Mouse (Mus musculus): Measurements from ENCODE around the gene Fabp7. TPM values are rescaled to one million over a fixed set of nuclear protein-coding genes. Genes with fewer than 3 reads are reported as not detected.

The Fabp7 gene
- polyA plus RNA-seq, 1 experiment from 2014 or later, result 7.9 TPM

DNA sequence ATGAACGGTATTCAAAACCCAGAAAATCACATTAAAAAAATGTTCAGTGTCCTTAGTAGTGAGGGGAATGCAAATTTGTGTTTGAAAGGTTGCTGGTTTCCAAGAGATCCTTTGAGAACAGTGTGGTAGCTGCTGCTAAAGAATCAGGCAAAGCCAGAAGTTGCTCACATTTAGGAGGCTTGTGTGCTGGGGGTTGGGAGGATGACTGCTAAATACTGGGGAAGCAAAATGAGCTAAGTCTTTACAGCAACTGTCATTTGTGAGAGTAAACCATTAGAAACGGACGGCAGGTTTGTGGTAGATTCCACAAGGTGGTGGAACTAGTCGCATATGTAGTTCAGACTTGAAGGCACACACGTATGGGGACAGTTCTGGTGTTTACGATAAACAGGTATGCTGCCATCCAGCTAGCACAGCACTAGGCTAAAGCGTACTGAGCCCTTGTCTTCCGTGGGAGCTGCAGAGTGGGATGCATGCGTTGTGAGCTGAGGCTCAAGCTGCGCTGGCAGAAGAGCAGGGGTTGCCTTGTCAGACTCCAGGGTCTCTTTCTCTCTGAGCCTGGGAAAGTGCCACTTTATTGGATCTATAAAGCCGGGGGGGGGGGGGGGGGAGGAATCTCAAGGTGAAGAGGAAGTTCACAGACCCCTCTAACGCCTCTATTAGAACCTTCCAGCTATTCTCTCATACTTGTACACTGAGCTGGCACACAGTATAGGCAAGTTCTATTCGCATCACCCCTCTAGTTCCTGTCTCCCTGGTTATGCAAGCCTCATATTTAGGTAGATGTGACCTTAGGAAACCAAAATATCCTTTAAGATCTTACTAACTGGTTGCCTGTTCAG lies 1.2 kb upstream of the Fabp7 start:
- Histone ChIP-seq H3K9me3 (ENCODE audit: low read length) (no peaks in the 10 kb centered on the region), H3K27me3 (ENCODE audit: insufficient read depth, low read length) (no peaks in the 10 kb centered on the region), H3K36me3 (replicated peaks; ENCODE audit: insufficient read depth, low read length) (no peaks in the 10 kb centered on the region), H3K27ac (ENCODE audit: low read depth) (no peak overlapping the region), H3K4me1 (ENCODE audit: insufficient read depth) (no peaks in the 10 kb centered on the region), H3K4me3 (ENCODE audit: low read depth, low read length) (no peak overlapping the region), H3K4me2 (ENCODE audit: low read depth, low read length) (no peak overlapping the region), H3K9ac (replicated peaks) (no peak overlapping the region)
- WGBS (ENCODE audit: insufficient replicate concordance), result 50% methylated on average over 12 of the region's 13 CpGs
- TF ChIP-seq CTCF (IDR thresholded peaks at IDR 0.05; ENCODE audit: low read depth) (no peak), EP300 (IDR thresholded peaks at IDR 0.05; ENCODE audit: low read depth) (no peak)
- no peak for ATAC-seq
- no peak for DNase-seq

DNA sequence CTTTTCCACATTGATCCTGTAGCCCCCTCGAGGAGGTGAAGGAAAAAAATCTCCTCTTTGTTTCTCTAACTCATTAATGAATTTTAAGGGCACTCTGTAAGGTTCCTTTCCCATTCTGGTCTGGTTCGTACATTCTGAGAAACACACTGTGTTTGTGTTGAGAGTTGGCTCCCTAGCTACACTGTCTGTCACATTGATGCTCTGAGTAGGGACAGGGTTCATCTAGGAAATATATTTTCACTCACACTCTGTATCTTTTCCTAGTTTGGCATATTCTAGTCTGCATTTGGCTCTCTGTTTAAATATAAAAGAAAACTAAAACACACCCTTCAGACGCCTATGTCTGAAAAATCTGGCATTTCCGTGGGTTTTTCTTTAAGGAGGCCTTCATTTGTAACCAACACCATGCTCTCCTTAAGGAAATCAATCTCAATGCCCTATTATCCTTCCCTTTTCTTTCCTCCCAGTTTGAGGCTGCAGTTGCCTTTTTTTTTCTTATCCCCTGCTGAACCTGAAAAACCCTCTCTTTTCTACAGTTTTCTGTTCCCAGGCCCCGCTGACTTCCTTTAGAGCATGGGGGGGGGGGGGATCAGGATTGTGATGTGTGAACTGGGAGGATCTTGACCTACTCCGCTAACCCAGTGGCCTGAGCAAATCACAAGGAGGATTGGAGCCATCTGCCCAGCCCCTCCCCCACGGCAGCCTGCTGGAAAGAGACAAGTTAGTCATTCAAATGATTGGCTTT lies 378 bp upstream of the Fabp7 start:
- H3K4me3 ChIP-seq (ENCODE audit: low read depth, low read length), result no peak overlapping the region
- no peak for TF ChIP-seq CTCF (IDR thresholded peaks at IDR 0.05; ENCODE audit: low read depth)
- TF ChIP-seq EP300 (IDR thresholded peaks at IDR 0.05; ENCODE audit: low read depth), result no peak
- H3K9ac ChIP-seq (replicated peaks), result no peak overlapping the region
- H3K36me3 ChIP-seq (replicated peaks; ENCODE audit: insufficient read depth, low read length), result no peaks in the 10 kb centered on the region
- WGBS (ENCODE audit: insufficient replicate concordance), result 32% methylated on average over 7 of the region's 7 CpGs
- no peak overlapping the region for H3K27ac ChIP-seq (ENCODE audit: low read depth)
- no peaks in the 10 kb centered on the region for H3K4me1 ChIP-seq (ENCODE audit: insufficient read depth)
- peak overlapping the region; percentile 3; the same call in 1 of the 2 replicates for H3K4me2 ChIP-seq (ENCODE audit: low read depth, low read length)
- H3K9me3 ChIP-seq (ENCODE audit: low read length), result no peaks in the 10 kb centered on the region
- no peaks in the 10 kb centered on the region for H3K27me3 ChIP-seq (ENCODE audit: insufficient read depth, low read length)
- no peak for ATAC-seq
- DNase-seq, result peak; percentile 56

DNA sequence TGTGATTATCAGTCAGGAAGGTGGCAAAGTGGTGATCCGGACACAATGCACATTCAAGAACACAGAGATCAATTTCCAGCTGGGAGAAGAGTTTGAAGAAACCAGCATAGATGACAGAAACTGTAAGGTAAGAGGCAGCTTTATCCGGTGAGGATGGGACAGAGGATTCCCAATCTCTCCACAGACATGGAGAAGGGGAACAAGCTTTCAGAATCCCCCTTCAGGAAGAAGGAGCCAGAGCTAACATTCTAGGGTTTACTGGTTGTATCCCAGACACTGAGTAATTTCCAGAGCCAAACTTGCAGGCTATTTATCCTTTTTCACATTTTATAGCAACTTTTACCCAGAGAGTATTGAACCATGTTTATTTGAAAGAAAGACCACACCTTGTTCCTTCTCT lies 871 bp downstream of the Fabp7 start:
- H3K9me3 ChIP-seq (ENCODE audit: low read length), result no peaks in the 10 kb centered on the region
- H3K27me3 ChIP-seq (ENCODE audit: insufficient read depth, low read length), result no peaks in the 10 kb centered on the region
- no peak overlapping the region for H3K4me2 ChIP-seq (ENCODE audit: low read depth, low read length)
- H3K4me1 ChIP-seq (ENCODE audit: insufficient read depth), result no peaks in the 10 kb centered on the region
- 72% methylated on average over 2 of the region's 2 CpGs for WGBS (ENCODE audit: insufficient replicate concordance)
- TF ChIP-seq CTCF (IDR thresholded peaks at IDR 0.05; ENCODE audit: low read depth), result no peak
- no peak for TF ChIP-seq EP300 (IDR thresholded peaks at IDR 0.05; ENCODE audit: low read depth)
- H3K27ac ChIP-seq (ENCODE audit: low read depth), result no peak overlapping the region
- no peak overlapping the region for H3K4me3 ChIP-seq (ENCODE audit: low read depth, low read length)
- H3K9ac ChIP-seq (replicated peaks), result no peak overlapping the region
- ATAC-seq (no peak), DNase-seq (no peak)
- no peaks in the 10 kb centered on the region for H3K36me3 ChIP-seq (replicated peaks; ENCODE audit: insufficient read depth, low read length)

DNA sequence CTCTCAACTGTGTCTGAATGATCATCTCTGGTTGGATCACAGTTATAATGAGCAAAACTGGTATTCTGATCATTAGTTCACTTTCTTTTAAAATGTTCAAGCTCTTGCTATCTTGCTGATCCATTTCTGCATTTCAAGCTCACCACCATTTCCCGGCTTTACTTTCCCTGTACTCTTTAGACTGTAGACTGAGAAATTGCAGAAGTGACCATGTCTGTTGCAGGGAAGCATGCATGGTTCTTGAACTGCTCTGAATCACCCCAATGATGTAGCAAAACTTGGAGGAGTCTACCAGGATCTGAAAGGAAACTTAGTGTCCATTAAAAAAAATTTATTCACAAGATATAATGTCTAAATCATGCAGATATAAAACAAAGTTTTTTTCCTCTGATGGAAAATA lies 8.3 kb downstream of the Fabp7 start:
- no peak for DNase-seq
- Histone ChIP-seq H3K4me3 (ENCODE audit: low read depth, low read length) (no peak overlapping the region), H3K9ac (replicated peaks) (no peak overlapping the region), H3K4me1 (ENCODE audit: insufficient read depth) (peaks cover 20% of the 10 kb centered on the region), H3K27me3 (ENCODE audit: insufficient read depth, low read length) (no peaks in the 10 kb centered on the region), H3K9me3 (ENCODE audit: low read length) (no peaks in the 10 kb centered on the region), H3K36me3 (replicated peaks; ENCODE audit: insufficient read depth, low read length) (no peaks in the 10 kb centered on the region), H3K27ac (ENCODE audit: low read depth) (peak overlapping the region; percentile 71), H3K4me2 (ENCODE audit: low read depth, low read length) (no peak overlapping the region)
- TF ChIP-seq CTCF (IDR thresholded peaks at IDR 0.05; ENCODE audit: low read depth), result no peak
- no peak for TF ChIP-seq EP300 (IDR thresholded peaks at IDR 0.05; ENCODE audit: low read depth)
- ATAC-seq, result no peak
- 48% methylated on average over 1 of the region's 1 CpGs for WGBS (ENCODE audit: insufficient replicate concordance)

DNA sequence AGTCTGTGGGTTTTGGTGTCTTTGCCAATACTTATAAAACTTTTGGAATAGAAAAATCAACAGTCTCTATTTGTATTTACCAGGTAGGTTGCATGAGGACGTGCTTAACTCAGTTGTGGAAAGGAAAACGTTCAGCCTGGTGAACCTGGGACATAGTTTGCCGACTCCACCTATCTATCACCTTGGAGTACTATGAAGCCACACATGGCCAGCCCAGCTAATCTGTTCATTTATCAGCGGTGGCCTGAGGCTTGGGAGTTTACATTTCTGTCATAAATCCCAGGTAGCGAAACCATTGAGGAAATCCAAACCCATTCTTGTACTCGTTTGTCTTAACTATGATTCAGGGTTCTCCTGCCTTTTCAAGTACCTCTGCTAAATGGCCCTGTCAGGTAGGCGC lies 9.3 kb downstream of the Fabp7 start, which contains the start of gene Smpdl3a:
Gene Smpdl3a (plus strand): TSS at position 318 of the 400 bp plus-strand sequence.
- no peaks in the 10 kb centered on the region for H3K9me3 ChIP-seq (ENCODE audit: low read length)
- ATAC-seq (no peak), DNase-seq (no peak)
- peak within 1 kb of the TSS; percentile 79 for H3K9ac ChIP-seq (replicated peaks)
- H3K4me3 ChIP-seq (ENCODE audit: low read depth, low read length), result peak within 1 kb of the TSS; percentile 65
- H3K36me3 ChIP-seq (replicated peaks; ENCODE audit: insufficient read depth, low read length), result no peaks in the 10 kb centered on the region
- H3K27me3 ChIP-seq (ENCODE audit: insufficient read depth, low read length), result no peaks in the 10 kb centered on the region
- H3K4me2 ChIP-seq (ENCODE audit: low read depth, low read length), result peak within 1 kb of the TSS; percentile 88
- peak within 1 kb of the TSS; percentile 96 for H3K27ac ChIP-seq (ENCODE audit: low read depth)
- WGBS (ENCODE audit: insufficient replicate concordance), result 68% methylated on average over 7 of the region's 7 CpGs
- no peak for TF ChIP-seq EP300 (IDR thresholded peaks at IDR 0.05; ENCODE audit: low read depth)
- TF ChIP-seq CTCF (IDR thresholded peaks at IDR 0.05; ENCODE audit: low read depth), result no peak
- peaks cover 20% of the 10 kb centered on the region for H3K4me1 ChIP-seq (ENCODE audit: insufficient read depth)

All from liver, postnatal 0 days (tissue).